Mouse (Mus musculus) natural killer cell, adult 2 months (primary cell): ENCODE data around the gene Hs3st2.

Experiments
- DNase-seq, 2 experiments: peaks; one replicate each; pipeline ENCODE4 v3.0.0; 2022; ENCODE audit warnings: low spot score in 2 of 2

The Hs3st2 gene

DNA sequence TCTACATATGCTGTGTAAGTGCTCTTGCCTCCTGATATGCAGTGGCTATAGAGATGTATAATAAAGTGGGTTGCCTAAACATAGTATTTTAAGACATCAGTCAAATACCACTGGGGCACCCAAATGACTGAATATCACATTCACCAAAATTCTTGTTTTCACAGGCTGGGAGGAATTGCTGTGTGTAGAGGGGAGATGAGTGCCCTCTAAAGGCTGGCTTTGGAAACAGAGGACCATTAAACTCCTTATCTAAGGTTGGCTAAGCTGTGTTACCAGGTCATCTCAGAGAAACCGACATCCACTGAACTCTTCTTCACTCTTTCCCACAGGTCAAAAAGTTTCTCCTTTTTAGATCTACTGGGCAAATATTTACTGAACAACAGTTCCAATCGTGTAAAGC, 150.8 kb downstream of the Hs3st2 start:
- DNase-seq = no peak

DNA sequence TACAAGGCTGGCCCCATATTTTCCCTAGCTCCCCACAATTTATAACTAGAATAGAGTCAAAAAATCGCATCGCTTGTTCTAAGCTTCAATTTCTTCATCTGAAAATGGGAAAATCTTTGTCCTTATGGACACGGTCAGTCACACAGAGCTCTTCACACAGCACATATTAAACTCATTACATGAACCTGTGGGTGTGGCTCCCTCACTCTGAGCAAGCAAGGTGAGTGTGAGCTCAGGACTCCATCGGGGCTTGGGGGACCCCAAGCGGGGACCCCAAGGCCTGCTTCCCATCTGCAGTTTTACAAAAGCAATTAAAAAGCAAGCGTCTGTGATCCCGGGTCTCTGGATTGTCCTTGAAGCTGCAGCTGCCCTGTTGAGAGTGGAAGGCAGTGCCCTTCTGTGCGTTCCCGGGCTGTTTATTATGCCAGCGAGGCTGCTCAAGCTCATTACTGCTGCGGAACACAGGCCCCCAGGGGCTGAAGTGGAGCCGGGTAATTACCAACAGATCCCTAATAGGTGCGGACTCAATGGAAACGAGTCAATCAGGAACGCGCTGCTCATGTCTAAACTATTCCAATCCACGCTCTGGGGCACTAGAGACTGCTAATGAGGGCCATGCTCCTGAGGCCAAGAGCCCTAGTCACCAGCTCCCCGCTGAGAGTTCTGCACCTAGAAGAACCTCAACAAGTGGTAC, 157.8 kb downstream of the Hs3st2 start:
- no peak for DNase-seq
